ENCODE assay signal across 8 mouse cellular contexts in the genomic region with DNA sequence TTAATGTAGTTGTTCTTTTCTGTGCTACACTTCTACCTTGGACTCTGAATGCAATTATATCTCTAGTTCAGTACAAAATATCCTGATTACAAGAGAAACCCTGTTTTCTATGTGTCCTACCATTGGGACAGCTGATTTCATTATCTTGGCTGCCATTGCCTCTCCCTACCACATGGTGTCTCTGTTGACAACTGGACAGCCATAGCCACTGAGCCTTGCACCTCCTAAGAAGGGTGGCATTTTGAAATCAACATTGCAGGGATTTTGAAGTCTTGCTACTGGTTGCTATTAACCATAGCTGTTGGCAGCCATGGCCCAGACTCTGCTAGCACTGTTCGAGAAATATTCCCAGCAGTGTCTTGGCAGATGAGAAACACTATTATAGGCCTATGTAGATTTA. TPM values are rescaled to one million over a fixed set of nuclear protein-coding genes. Genes with fewer than 3 reads are reported as not detected.
DNase-seq lines count a peak whose midpoint lies in the region; ATAC-seq and TF ChIP-seq lines count a peak whose summit lies in the region.

No protein-coding gene starts in this region.

- no peaks in the 10 kb centered on the region for H3K27me3 ChIP-seq in kidney, embryonic 15.5 days
- H3K27me3 ChIP-seq in limb, embryonic 12.5 days: no peaks in the 10 kb centered on the region
- no peaks in the 10 kb centered on the region for H3K27me3 ChIP-seq in testis, adult 2 months (ENCODE audit: control insufficient read depth, insufficient read depth, low read length)

- H3K4me1 ChIP-seq in kidney, embryonic 15.5 days: no peaks in the 10 kb centered on the region
- 0 out of 2 replicates have a peak, but pooled peaks cover 3% of the 10 kb centered on the region for H3K4me1 ChIP-seq in limb, embryonic 12.5 days (replicated peaks)
- H3K4me1 ChIP-seq in testis, adult 2 months (ENCODE audit: control insufficient read depth, insufficient read depth, low read length): no peaks in the 10 kb centered on the region

- H3K36me3 ChIP-seq in kidney, embryonic 15.5 days: no peaks in the 10 kb centered on the region
- no peaks in the 10 kb centered on the region for H3K36me3 ChIP-seq in limb, embryonic 12.5 days
- H3K36me3 ChIP-seq in testis, adult 2 months (ENCODE audit: control insufficient read depth, insufficient read depth, low read length): no peaks in the 10 kb centered on the region

- H3K4me2 ChIP-seq in kidney, embryonic 15.5 days: no peak overlapping the region
- H3K4me2 ChIP-seq in limb, embryonic 12.5 days: no peak overlapping the region

- no peaks in the 10 kb centered on the region for H3K9me3 ChIP-seq in kidney, embryonic 15.5 days (replicated peaks)
- H3K9me3 ChIP-seq in limb, embryonic 12.5 days: no peaks in the 10 kb centered on the region

- DNase-seq in 416B (ENCODE audit: low read depth) (peak; percentile 67), WW6 (ENCODE audit: low read depth, low spot score) (peak; percentile 4)
- peak; percentile 30 for DNase-seq in gastrocnemius, postnatal 25 days
- peak; percentile 14 for DNase-seq in naive thymus-derived CD4-positive, alpha-beta T cell, adult 2 months (ENCODE audit: low read depth)

- H3K4me3 ChIP-seq in kidney, embryonic 15.5 days (replicated peaks): no peak overlapping the region
- H3K4me3 ChIP-seq in limb, embryonic 12.5 days (replicated peaks): no peak overlapping the region
- no peak overlapping the region for H3K4me3 ChIP-seq in testis, adult 2 months (ENCODE audit: control insufficient read depth, low read depth, low read length)

- H3K27ac ChIP-seq in kidney, embryonic 15.5 days: no peak overlapping the region
- no peak overlapping the region for H3K27ac ChIP-seq in limb, embryonic 12.5 days
- no peak overlapping the region for H3K27ac ChIP-seq in testis, adult 2 months (ENCODE audit: control insufficient read depth, insufficient read depth, low read depth, low read length)

- no peak for TF ChIP-seq POLR2A in testis, adult 2 months (IDR thresholded peaks at IDR 0.05; ENCODE audit: control insufficient read depth, low read depth, low read length)

- 46% methylated on average over 1 of the region's 1 CpGs for WGBS in kidney, embryonic 15.5 days
- 38% methylated on average over 1 of the region's 1 CpGs for WGBS in limb, embryonic 12.5 days

- peak; percentile 98 for ATAC-seq in common myeloid progenitor, adult 5-6 weeks (replicated peaks; ENCODE audit: low read depth, poor library complexity, severe bottlenecking)
- peak; percentile 82 for ATAC-seq in kidney, embryonic 15.5 days (replicated peaks; ENCODE audit: low FRiP score)
- ATAC-seq in limb, embryonic 12.5 days (ENCODE audit: insufficient number of reproducible peaks, insufficient read depth, low FRiP score, low TSS enrichment, low read depth): peak; percentile 63; the same call in 1 of the 2 replicates

- no peak overlapping the region for H3K9ac ChIP-seq in kidney, embryonic 15.5 days
- H3K9ac ChIP-seq in limb, embryonic 12.5 days (replicated peaks): no peak overlapping the region

- peak; percentile 48; the same call in 1 of the 2 replicates for TF ChIP-seq CTCF in testis, adult 2 months (IDR thresholded peaks at IDR 0.05; ENCODE audit: control insufficient read depth, insufficient read depth, insufficient replicate concordance, low read depth, low read length)

RNA-seq across cellular contexts. Expression of gene Glrb, which starts 45.1 kb away (rescaled TPM):
- total RNA-seq in common myeloid progenitor, adult 5-6 weeks (2017): not detected in 2 replicates
- under 1 TPM in 1 of 2 experiments, not detected in 1; 0.16 TPM for total RNA-seq in gastrocnemius, postnatal 25 days (2021)
- 8.2 and 9.5 TPM in 2 replicates for polyA plus RNA-seq in kidney, embryonic 15.5 days (2015; fragmentation: Nextera tagmentation; extraction: Ambion mirVana)
- polyA plus RNA-seq in limb, embryonic 12.5 days (2016; fragmentation: Nextera tagmentation; extraction: Ambion mirVana): 26.9 and 27.8 TPM in 2 replicates
- polyA plus RNA-seq in testis, adult 2 months (2012; rRNA removed): 0.12 and 0.24 TPM in 2 replicates

Comparison
In these comparisons a context has a peak if more than half of its experiments do, and no peak if none do; other contexts are left out.
1. DNase-seq: peak in every context shown above with its lines; median percentile 67 in 416B; 30 in gastrocnemius, postnatal 25 days; 14 in naive thymus-derived CD4-positive, alpha-beta T cell, adult 2 months; 4 in WW6.